Mouse (Mus musculus): ENCODE results near the gene Olfr281. TPM values are rescaled to one million over a fixed set of nuclear protein-coding genes. Genes with fewer than 3 reads are reported as not detected.

Olfr281 gene
- total RNA-seq, 2 experiments from 2014 or later, result not detected

DNA sequence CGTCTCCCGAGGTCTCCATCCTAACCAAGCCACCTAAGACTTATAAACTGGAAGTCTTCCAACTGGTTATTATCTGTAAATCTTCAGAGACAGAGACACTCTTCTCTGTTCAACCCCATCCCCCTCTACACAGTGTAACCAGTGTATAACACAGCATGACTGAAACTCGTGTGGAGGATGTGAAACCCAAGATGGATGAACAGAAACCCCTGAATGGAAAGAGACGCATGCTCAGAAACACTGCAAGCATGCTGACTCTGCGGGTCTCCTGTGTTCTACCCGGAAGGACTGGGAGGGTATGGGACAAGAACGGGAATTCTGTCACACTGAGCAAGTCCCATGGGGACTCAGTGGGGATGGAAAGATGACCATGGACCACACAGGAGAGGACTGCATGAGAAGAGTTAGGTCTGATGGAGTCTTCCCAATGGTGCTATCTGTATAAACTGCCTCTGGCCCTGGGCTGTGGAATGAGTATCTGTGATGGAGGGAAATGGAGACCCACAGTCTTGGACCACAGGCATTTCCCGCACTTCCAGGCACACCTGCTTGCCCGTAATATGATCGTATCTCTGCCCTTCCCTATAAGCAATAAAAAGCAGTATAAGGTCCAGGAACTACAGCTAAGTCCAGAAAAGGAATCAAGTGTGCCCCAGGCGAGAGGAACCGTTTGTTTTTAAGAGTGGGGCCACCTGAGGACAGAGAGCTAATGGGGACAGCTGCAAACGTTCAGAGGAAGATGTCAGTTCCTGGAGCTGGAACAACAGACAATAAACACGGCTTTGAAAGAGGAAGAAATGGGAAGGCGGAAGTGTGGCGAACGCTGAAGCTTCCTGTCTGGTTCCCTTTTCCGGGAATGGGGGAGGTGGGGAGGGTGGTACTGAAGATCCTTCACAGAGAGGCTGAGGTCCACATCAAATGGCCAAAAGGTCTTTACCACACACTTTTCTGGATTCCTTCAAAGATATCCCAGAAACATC lies 31.8 kb downstream of the Olfr281 start:
- DNase-seq, result peak; percentile 20

DNA sequence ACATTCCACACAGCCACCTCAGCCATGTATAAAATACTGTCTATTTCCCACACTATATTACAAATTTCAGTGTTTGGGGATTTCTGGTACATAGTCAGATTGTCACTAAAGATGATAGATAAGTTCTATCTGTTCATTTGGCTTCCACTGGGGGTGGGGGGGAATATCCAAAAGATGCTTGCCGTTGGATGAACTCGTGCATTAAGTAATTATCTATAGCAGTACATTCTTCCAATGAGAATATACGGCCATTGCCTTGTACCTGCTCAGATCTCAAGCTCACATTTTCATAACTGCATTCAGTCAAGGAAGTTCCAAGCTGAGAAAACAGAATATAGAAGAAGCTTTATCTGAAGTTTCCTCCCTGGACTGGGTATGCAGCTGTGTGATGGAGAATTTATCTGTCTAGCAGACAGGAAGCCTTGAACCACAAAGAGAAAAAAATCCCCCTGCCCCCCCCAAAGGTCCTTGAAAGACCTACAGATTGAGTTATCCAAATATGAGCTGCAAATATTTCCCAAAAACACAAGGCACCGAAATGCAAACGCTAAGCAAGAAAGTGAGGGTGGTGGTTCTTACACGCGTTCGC lies 34.1 kb downstream of the Olfr281 start:
- no peak for DNase-seq

DNA sequence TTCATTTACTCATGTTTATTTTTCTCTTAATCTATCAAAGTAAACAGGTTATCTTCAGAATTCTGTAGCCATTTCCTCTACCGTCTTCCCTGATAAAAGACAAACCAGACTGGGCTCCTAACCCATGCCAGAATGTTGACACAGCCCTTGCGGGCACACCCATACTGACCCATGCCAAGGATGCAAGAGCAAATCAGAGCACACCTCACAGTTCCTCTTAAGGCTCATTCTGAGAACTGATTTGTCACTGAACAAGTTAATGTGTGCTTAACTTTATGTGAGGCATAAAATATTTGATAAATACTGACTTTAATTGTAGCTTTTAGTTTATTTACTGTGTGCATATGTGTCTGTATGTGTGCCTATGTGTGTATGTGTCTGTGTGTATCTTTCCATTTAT lies 38.9 kb downstream of the Olfr281 start:
- no peak for DNase-seq

DNA sequence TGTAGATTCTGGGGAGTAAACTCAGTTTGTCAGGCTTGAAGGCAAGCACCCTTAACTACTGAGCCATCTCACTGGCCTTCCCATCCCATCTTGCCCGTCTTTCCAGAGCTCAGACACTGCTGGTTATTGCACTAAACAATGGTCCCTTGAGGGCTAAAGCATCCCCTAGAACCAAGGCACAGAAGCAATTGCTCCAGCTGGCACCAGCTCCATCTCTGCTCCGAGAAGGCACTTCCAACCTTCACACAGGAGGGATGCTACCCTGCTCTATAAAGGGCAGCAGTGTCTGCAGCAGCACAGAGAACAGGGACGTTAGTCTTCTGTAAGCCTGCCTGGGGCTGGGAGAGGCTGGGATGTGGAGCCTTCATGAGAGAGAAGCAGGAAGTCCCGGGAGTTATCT lies 39.7 kb downstream of the Olfr281 start, which contains the start of gene Olfr279:
TSS of gene Olfr279 (plus strand) at position 301 of the 400 bp plus-strand sequence.
- DNase-seq, result no peak

DNA sequence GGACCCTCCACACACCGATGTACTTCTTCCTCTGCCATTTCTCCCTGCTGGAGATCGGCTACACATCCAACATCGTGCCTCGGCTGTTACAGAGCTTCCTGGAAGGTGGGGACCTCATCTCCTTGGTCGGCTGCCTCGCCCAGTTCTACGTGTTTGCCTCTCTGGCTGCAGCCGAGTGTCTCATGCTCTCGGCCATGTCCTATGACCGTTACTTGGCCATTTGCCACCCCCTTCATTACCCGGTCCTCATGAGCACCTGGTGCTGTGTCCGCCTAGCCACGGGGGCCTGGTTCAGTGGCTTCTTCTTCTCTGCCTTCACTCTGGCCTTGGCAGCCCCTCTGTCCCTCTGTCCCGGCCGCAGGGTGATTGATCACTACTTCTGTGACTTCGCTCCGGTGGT lies 45.2 kb downstream of the Olfr281 start:
- DNase-seq, result no peak

DNA sequence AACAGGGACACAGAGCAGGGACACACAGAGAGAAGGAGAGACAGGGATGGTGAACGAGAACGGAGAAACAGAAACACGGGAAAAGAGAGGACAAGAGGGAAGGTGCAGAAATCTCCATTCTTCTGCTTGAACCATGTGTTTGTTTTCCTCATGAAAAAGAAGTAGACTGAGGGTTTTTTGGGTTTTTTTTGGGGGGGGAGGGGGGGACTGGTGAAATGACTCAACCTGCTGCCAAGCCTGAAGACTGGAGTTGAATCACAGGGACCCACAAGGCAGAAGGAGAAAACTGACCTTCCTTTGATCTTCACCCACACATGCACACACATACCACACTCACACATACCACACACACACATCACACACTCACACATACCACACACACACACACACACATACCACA lies 50.9 kb downstream of the Olfr281 start:
- no peak for DNase-seq

DNA sequence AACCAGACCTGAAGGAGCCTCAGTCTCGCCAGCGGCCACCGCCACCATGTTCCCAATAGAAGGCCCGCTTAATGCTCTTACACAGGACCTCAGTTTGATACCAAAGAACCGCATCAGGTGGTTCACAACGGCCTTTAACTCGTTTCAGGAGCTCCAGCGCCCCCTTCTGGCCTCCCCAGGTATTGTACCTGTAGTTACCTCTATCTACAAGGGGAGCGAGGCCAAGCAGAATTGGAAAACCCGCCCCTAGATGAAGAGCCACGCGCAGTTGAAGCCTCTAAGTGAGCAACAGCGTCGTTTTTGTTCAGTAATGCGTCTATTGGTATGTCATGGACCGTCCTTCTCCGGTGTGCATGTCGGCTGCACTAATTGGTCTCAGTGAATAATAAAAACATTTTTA lies 52.1 kb downstream of the Olfr281 start:
- peak; percentile 85 for DNase-seq

DNA sequence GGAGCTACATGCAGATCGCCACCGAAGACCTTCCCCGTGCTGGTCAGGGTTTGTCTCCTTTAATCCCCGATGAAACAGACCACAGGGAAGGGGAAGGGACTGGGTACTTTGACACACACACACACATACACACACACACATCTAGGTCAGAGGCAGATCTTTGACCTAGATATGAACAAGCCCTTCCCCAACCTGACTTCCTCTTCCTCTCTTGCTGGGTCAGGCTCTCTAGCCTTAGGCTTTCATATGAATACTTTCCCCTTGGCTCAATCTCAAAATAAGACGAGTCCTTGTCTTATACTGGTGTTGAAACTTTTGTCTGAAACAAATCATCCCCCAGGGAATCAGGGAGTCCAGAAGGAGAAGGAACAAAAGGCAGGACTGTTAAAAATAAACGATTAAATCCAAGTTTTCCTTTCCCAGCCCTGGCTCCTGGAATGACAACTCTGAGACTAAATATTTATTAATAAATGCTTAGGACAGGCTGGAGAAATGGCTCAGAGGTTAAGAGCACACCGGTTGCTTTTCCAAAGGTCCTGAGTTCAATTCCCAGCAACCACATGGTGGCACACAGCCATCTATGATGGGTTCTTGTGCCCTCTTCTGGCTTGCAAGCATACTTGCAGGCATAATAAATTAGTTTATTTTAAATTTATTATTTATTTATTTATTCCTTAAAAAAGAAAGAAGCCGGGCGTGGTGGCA lies 54.0 kb downstream of the Olfr281 start:
- no peak for DNase-seq

DNA sequence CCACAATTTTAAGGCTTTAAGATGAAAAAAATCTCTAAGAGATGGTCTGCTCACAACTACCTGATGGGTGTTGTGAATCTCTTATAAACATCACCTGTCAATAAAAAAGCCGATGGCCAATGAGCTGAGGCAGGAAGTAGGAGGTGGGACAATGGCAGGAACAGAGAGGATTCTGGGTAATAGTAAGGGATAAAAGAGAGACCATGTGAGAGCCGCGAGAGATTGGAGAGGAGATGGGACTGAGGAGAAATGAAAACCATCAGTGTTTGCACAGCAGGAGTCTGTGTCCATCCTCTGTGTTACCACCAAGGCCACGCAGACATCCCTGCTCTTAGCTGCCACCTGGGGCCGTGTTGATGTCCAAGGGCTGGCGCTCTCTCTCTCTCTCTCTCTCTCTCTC lies 54.9 kb downstream of the Olfr281 start:
- DNase-seq, result no peak

DNA sequence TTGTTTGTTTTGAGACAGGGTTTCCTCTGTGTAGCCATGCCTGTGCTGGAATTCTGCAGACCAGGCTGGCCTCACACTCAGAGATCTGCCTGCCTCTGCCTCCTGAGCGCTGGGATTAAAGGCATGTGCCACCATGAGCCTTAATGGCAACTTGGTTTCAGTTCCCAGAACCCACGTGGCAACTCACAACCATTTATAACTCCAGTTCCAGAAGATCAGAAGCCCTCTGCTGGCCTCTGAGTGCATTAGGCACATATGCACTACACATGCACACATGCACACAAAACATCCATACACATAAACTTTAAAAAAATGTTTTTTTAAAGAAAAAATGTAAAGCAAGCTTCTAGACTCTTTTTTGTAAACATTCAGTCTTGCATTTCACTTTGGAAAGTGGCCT lies 57.0 kb downstream of the Olfr281 start:
- DNase-seq, result no peak

Other genes with a start within 250 kb of the Olfr281 start
- not detected for gene Gm44579, start 231.6 kb upstream of the Olfr281 start, total RNA-seq (2021)
- not detected for gene Olfr287, start 231.5 kb upstream of the Olfr281 start, total RNA-seq (2021)
- gene Olfr286, start 218.1 kb upstream of the Olfr281 start, total RNA-seq (2021), result not detected
- not detected for gene H1fnt, start 195.3 kb upstream of the Olfr281 start, total RNA-seq (2021)
- 1 to 10 TPM; 3.9 to 7.4 TPM for gene Zfp641, start 156.4 kb upstream of the Olfr281 start, total RNA-seq (2021)
- gene Olfr285, start 135.2 kb upstream of the Olfr281 start, total RNA-seq (2021), result not detected
- not detected for gene Olfr284, start 111.6 kb upstream of the Olfr281 start, total RNA-seq (2021)
- gene Olfr283, start 71.6 kb upstream of the Olfr281 start, total RNA-seq (2021), result not detected
- not detected for gene Olfr282, start 21.4 kb upstream of the Olfr281 start, total RNA-seq (2021)
- gene OR5BS1P, start 17.3 kb downstream of the Olfr281 start, total RNA-seq (2021), result not detected
- gene Lalba, start 30.1 kb downstream of the Olfr281 start, total RNA-seq (2021), result under 1 TPM in 1 of 2 experiments, not detected in 1; 0.39 TPM
- gene Olfr279, start 39.8 kb downstream of the Olfr281 start, total RNA-seq (2021), result not detected
- gene Kansl2, start 81.7 kb downstream of the Olfr281 start, total RNA-seq (2021), result 10 to 100 TPM; 64.8 to 77.9 TPM
- gene Ccnt1, start 118.3 kb downstream of the Olfr281 start, total RNA-seq (2021), result 10 to 100 TPM; 41.5 to 50.0 TPM
- 1 to 10 TPM in 1 of 2 experiments, under 1 TPM in 1; 0.58 to 1.2 TPM for gene 4930415O20Rik, start 118.4 kb downstream of the Olfr281 start, total RNA-seq (2021)
- 100 to 1,000 TPM in 1 of 2 experiments, 10 to 100 TPM in 1; 83.5 to 101 TPM for gene Adcy6, start 157.5 kb downstream of the Olfr281 start, total RNA-seq (2021)
- 10 to 100 TPM; 12.6 to 18.8 TPM for gene Cacnb3, start 178.3 kb downstream of the Olfr281 start, total RNA-seq (2021)
- gene Ddx23, start 210.3 kb downstream of the Olfr281 start, total RNA-seq (2021), result 10 to 100 TPM; 55.5 to 72.4 TPM
- gene Rnd1, start 224.9 kb downstream of the Olfr281 start, total RNA-seq (2021), result 1 to 10 TPM; 1.9 to 2.3 TPM